Mouse (Mus musculus) hindbrain, embryonic 16.5 days (tissue): ENCODE measurements around the gene Fancd2. TPM values are rescaled to one million over a fixed set of nuclear protein-coding genes. Genes with fewer than 3 reads are reported as not detected.

Source experiments
- ATAC-seq: fragments of 200-750 bp; cut with Nextera tagmentation; 2 replicates; pipeline ENCODE4 v1.8.0; 2017; ENCODE audit warnings: moderate TSS enrichment, moderate library complexity
- H3K27ac ChIP-seq: fragments of 300-500 bp; sonication (generic); 2 replicates; pipeline ENCODE4 v1.5.1; 2014; ENCODE audit warnings: low read depth, mild to moderate bottlenecking, control low read depth, low read length, moderate library complexity
- H3K27me3 ChIP-seq: fragments of 300-500 bp; sonication (generic); replicated peaks from 2 replicates; pipeline ENCODE4 v1.6.1; 2014; ENCODE audit warnings: low read length; ENCODE audit not compliant: control insufficient read depth, insufficient read depth
- H3K36me3 ChIP-seq: fragments of 300-500 bp; sonication (generic); 2 replicates; pipeline ENCODE4 v1.6.1; 2014; ENCODE audit warnings: mild to moderate bottlenecking, low read length, moderate library complexity, mixed read lengths; ENCODE audit not compliant: control insufficient read depth, insufficient read depth
- H3K4me1 ChIP-seq: fragments of 300-500 bp; sonication (generic); 2 replicates; pipeline ENCODE4 v1.6.1; 2014; ENCODE audit warnings: low read depth, low read length; ENCODE audit not compliant: control insufficient read depth, insufficient read depth
- H3K4me2 ChIP-seq: fragments of 300-500 bp; sonication (generic); 2 replicates; pipeline ENCODE4 v1.6.1; 2014; ENCODE audit warnings: mild to moderate bottlenecking, low read length, control low read depth, moderate library complexity
- H3K4me3 ChIP-seq: fragments of 300-500 bp; sonication (generic); 2 replicates; pipeline ENCODE4 v1.5.1; 2014; ENCODE audit warnings: mild to moderate bottlenecking, low read length, control low read depth, moderate library complexity
- H3K9ac ChIP-seq: fragments of 300-500 bp; sonication (generic); 2 replicates; pipeline ENCODE4 v1.6.1; 2014; ENCODE audit warnings: low read depth, mild to moderate bottlenecking, control low read depth, low read length, moderate library complexity
- H3K9me3 ChIP-seq: fragments of 300-500 bp; sonication (generic); 2 replicates; pipeline ENCODE4 v1.6.1; 2014; ENCODE audit warnings: mild to moderate bottlenecking, low read length, moderate library complexity; ENCODE audit not compliant: control insufficient read depth
- WGBS: fragments of 180-500 bp; shearing (Covaris S2); extraction: QIAGEN DNeasy Blood & Tissue Kit; methylation state at CpG from one replicate; pipeline ENCODE4 v1.1.7; 2014; 5-methylcytosine and 5-hydroxymethylcytosine counted together
- polyA plus RNA-seq: library from polyadenylated mRNA; unstranded; fragments of >200 nt; fragmentation: Nextera tagmentation; extraction: Ambion mirVana; gene quantifications from 2 replicates; pipeline ENCODE4 v1.2.1, GENCODE M21; 2015

Gene Fancd2
- polyA plus RNA-seq, 1 experiment from 2014 or later = 1.9 TPM

DNA sequence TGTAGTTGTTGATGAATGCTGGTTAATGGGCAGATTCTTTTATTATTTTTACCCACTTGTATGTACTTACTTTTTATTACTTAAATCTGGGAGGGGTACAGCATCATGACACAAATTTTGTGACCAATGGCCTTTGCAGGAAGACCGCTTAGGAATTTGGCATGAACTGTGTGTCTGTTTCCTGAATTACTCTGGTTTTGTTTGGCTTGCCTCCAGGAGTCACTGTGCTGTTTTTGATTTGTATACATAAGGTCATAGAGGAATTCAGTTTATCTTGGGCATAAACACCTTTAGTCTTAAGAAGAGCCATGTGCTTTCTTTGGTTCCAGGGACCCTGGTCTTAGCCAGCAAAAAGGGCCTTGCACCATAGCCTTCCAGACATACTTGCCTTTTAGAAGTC, 33.1 kb downstream of the Fancd2 start:
- H3K36me3 ChIP-seq = no peaks in the 10 kb centered on the region
- no peaks in the 10 kb centered on the region for H3K9me3 ChIP-seq
- H3K27me3 ChIP-seq = no peaks in the 10 kb centered on the region
- no peak overlapping the region for H3K4me3 ChIP-seq
- no peak overlapping the region for H3K4me2 ChIP-seq
- no peak overlapping the region for H3K27ac ChIP-seq
- ATAC-seq = no peak
- 92% methylated on average over 1 of the region's 1 CpGs for WGBS
- no peaks in the 10 kb centered on the region for H3K4me1 ChIP-seq
- H3K9ac ChIP-seq = no peak overlapping the region

- H3K4me3 ChIP-seq = no peak overlapping the region
- no peaks in the 10 kb centered on the region for H3K9me3 ChIP-seq
- no peaks in the 10 kb centered on the region for H3K27me3 ChIP-seq
- no peak overlapping the region for H3K4me2 ChIP-seq
- whole genome bisulfite sequencing = 97% methylated on average over 6 of the region's 6 CpGs
- no peaks in the 10 kb centered on the region for H3K36me3 ChIP-seq
- ATAC-seq = no peak
- H3K9ac ChIP-seq = no peak overlapping the region
- H3K4me1 ChIP-seq = no peaks in the 10 kb centered on the region
- H3K27ac ChIP-seq = no peak overlapping the region
Observed at GRCm38 (mm10) chr6:113576044-113576443, 44.6 kb downstream of the Fancd2 start.

GRCm38 (mm10) chr6:113579306-113579705, 47.8 kb downstream of the Fancd2 start:
- Histone ChIP-seq H3K4me2 (no peak overlapping the region), H3K27me3 (no peaks in the 10 kb centered on the region), H3K9me3 (no peaks in the 10 kb centered on the region), H3K9ac (no peak overlapping the region), H3K4me3 (no peak overlapping the region), H3K27ac (no peak overlapping the region), H3K4me1 (no peaks in the 10 kb centered on the region), H3K36me3 (no peaks in the 10 kb centered on the region)
- no peak for ATAC-seq
- WGBS = 96% methylated on average over 3 of the region's 3 CpGs

GRCm38 (mm10) chr6:113583023-113583422, 51.5 kb downstream of the Fancd2 start:
- no peak for ATAC-seq
- no peak overlapping the region for H3K27ac ChIP-seq
- WGBS = 87% methylated on average over 4 of the region's 4 CpGs
- no peak overlapping the region for H3K4me2 ChIP-seq
- H3K9me3 ChIP-seq = no peaks in the 10 kb centered on the region
- H3K4me1 ChIP-seq = no peaks in the 10 kb centered on the region
- H3K9ac ChIP-seq = no peak overlapping the region
- H3K36me3 ChIP-seq = no peaks in the 10 kb centered on the region
- H3K27me3 ChIP-seq = no peaks in the 10 kb centered on the region
- H3K4me3 ChIP-seq = no peak overlapping the region

DNA sequence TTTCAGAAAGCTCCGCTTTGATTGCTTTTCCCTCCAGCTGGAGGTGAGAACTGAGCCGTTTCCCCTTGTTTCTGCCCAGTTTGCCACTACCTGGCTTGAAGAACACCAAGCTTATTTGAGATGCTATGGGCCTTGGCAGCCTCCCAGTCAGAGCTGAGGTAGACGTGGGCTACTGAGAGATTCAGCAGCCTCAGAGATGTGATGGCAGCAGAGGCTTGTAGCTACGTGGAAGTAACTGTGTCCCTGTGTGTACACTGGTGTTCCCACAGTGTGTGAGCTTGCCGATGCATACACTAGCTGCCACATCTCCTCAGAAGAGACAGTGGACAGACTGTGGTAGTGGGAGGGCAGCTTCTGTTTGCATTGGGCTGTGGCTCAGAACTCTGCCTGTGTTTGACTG, 53.6 kb downstream of the Fancd2 start:
- ATAC-seq = no peak
- Histone ChIP-seq H3K4me2 (no peak overlapping the region), H3K4me1 (no peaks in the 10 kb centered on the region), H3K27me3 (no peaks in the 10 kb centered on the region), H3K27ac (no peak overlapping the region), H3K36me3 (no peaks in the 10 kb centered on the region), H3K9me3 (no peaks in the 10 kb centered on the region), H3K9ac (no peak overlapping the region), H3K4me3 (no peak overlapping the region)
- 89% methylated on average over 5 of the region's 5 CpGs for WGBS

- H3K4me2 ChIP-seq = no peak overlapping the region
- no peaks in the 10 kb centered on the region for H3K27me3 ChIP-seq
- WGBS = 69% methylated on average over 5 of the region's 5 CpGs
- ATAC-seq = peak; percentile 72; the same call in 1 of the 2 replicates
- no peak overlapping the region for H3K27ac ChIP-seq
- H3K9me3 ChIP-seq = no peaks in the 10 kb centered on the region
- H3K4me1 ChIP-seq = no peaks in the 10 kb centered on the region
- no peak overlapping the region for H3K9ac ChIP-seq
- no peak overlapping the region for H3K4me3 ChIP-seq
- H3K36me3 ChIP-seq = no peaks in the 10 kb centered on the region
Observed at GRCm38 (mm10) chr6:113586466-113587183, 55.1 kb downstream of the Fancd2 start.

GRCm38 (mm10) chr6:113592637-113593036, 61.2 kb downstream of the Fancd2 start:
- Histone ChIP-seq H3K27ac (no peak overlapping the region), H3K9ac (no peak overlapping the region), H3K4me3 (no peak overlapping the region), H3K27me3 (no peaks in the 10 kb centered on the region), H3K4me1 (no peaks in the 10 kb centered on the region), H3K9me3 (no peaks in the 10 kb centered on the region), H3K36me3 (no peaks in the 10 kb centered on the region), H3K4me2 (no peak overlapping the region)
- ATAC-seq = no peak
- 90% methylated on average over 2 of the region's 2 CpGs for WGBS

DNA sequence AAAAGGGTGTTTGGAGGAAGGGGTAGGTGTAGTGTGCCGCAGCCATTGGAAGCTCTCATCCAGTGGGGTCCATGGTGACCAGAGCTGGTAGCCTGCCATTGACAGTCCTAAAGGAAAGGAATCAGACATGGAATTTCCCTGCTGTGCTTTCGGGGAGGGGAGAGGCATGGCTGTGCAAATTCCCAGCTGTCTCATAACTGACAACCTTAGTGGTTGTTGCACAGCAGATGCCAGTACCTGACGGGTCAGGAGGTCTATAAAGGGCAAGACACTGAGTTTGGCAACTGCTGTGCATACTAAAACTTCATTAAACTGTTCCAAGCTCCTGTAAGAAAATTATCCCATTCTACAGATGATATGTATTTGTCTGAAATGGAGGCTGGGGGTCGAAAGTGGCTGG, 66.5 kb downstream of the Fancd2 start:
- H3K4me2 ChIP-seq = no peak overlapping the region
- ATAC-seq = no peak
- WGBS = 90% methylated on average over 4 of the region's 4 CpGs
- no peak overlapping the region for H3K4me3 ChIP-seq
- no peaks in the 10 kb centered on the region for H3K36me3 ChIP-seq
- no peak overlapping the region for H3K9ac ChIP-seq
- H3K9me3 ChIP-seq = no peaks in the 10 kb centered on the region
- H3K27me3 ChIP-seq = no peaks in the 10 kb centered on the region
- H3K4me1 ChIP-seq = no peaks in the 10 kb centered on the region
- H3K27ac ChIP-seq = no peak overlapping the region

- H3K27me3 ChIP-seq = no peaks in the 10 kb centered on the region
- H3K36me3 ChIP-seq = no peaks in the 10 kb centered on the region
- 76% methylated on average over 5 of the region's 5 CpGs for WGBS
- ATAC-seq = no peak
- H3K27ac ChIP-seq = no peak overlapping the region
- no peaks in the 10 kb centered on the region; the same call in 1 of the 2 replicates for H3K4me1 ChIP-seq
- H3K4me3 ChIP-seq = no peak overlapping the region
- no peak overlapping the region for H3K4me2 ChIP-seq
- no peaks in the 10 kb centered on the region for H3K9me3 ChIP-seq
- H3K9ac ChIP-seq = no peak overlapping the region
Observed at GRCm38 (mm10) chr6:113599833-113600232, 68.4 kb downstream of the Fancd2 start.
